Mouse (Mus musculus): Measurements from ENCODE around the gene Tbl1x. TPM values are rescaled to one million over a fixed set of nuclear protein-coding genes. Genes with fewer than 3 reads are reported as not detected.

Tbl1x gene
- polyA plus RNA-seq, 1 experiment from 2014 or later = 11.6 TPM

DNA sequence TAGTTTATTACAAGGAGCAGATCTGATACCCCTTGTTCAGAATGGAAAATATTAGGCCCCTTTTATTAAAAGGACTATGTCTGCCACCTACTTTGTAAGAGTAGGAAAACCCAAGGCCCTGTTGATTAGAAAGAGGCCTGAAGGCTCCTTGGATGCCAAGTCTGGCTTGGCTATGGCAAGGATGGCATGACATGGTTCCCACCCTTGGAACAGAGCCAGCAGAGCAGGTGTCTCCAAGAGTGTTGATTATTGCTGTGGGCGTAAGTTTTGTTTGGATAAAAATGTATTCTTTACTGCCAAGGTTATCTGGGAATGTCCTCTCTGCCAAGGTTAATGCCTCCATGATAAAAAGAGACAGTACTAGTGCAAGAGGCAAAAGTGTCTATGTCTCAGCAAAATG, 156.1 kb downstream of the Tbl1x start:
- ATAC-seq = no peak
- no peak for DNase-seq

DNA sequence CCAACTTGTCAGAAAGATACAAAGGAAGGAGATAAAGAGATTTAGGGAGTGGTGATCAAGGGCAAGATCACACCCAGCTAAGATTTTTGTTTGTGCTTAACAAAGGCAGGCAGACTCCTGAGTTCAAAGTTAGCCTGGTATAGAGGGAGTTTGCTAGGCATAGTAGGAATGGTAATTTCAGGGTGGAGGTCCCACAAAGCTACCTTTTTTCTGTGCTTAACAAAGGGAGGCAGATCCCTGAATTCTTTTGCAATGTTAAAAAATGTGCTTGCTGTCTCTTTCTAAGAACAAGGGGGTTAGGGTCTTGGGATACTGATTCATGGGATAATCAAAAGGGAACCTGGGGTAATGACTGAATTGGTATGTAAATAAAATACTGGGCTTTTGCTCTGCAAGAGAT, 156.6 kb downstream of the Tbl1x start:
- H3K4me3 ChIP-seq (ENCODE audit: low read depth, low read length) = no peak overlapping the region
- H3K9me3 ChIP-seq (ENCODE audit: low read length) = no peaks in the 10 kb centered on the region
- no peak overlapping the region for H3K27ac ChIP-seq (ENCODE audit: low read depth)
- no peaks in the 10 kb centered on the region for H3K36me3 ChIP-seq (replicated peaks; ENCODE audit: insufficient read depth, low read length)
- H3K9ac ChIP-seq (replicated peaks) = no peak overlapping the region
- H3K4me1 ChIP-seq (ENCODE audit: insufficient read depth) = no peaks in the 10 kb centered on the region
- no peak overlapping the region for H3K4me2 ChIP-seq (ENCODE audit: low read depth, low read length)
- DNase-seq = no peak
- no peak for TF ChIP-seq CTCF (IDR thresholded peaks at IDR 0.05; ENCODE audit: low read depth)
- no peak for TF ChIP-seq EP300 (IDR thresholded peaks at IDR 0.05; ENCODE audit: low read depth)
- no peak for ATAC-seq
- H3K27me3 ChIP-seq (ENCODE audit: insufficient read depth, low read length) = no peaks in the 10 kb centered on the region

More for the DNA sequence above, 156.1 kb downstream of the Tbl1x start:
- Histone ChIP-seq H3K4me3 (ENCODE audit: low read depth, low read length) (no peak overlapping the region), H3K4me1 (ENCODE audit: insufficient read depth) (no peaks in the 10 kb centered on the region), H3K27me3 (ENCODE audit: insufficient read depth, low read length) (no peaks in the 10 kb centered on the region), H3K27ac (ENCODE audit: low read depth) (no peak overlapping the region), H3K9ac (replicated peaks) (no peak overlapping the region), H3K9me3 (ENCODE audit: low read length) (no peaks in the 10 kb centered on the region), H3K36me3 (replicated peaks; ENCODE audit: insufficient read depth, low read length) (0 out of 2 replicates have a peak, but pooled peaks cover 2% of the 10 kb centered on the region), H3K4me2 (ENCODE audit: low read depth, low read length) (no peak overlapping the region)
- WGBS (ENCODE audit: insufficient replicate concordance) = 62% methylated on average over 1 of the region's 1 CpGs
- TF ChIP-seq CTCF (IDR thresholded peaks at IDR 0.05; ENCODE audit: low read depth) (no peak), EP300 (IDR thresholded peaks at IDR 0.05; ENCODE audit: low read depth) (no peak)

- no peak for DNase-seq
- TF ChIP-seq CTCF (IDR thresholded peaks at IDR 0.05; ENCODE audit: low read depth) = no peak
- no peak for TF ChIP-seq EP300 (IDR thresholded peaks at IDR 0.05; ENCODE audit: low read depth)
- H3K36me3 ChIP-seq (replicated peaks; ENCODE audit: insufficient read depth, low read length) = no peaks in the 10 kb centered on the region
- no peaks in the 10 kb centered on the region for H3K27me3 ChIP-seq (ENCODE audit: insufficient read depth, low read length)
- no peak for ATAC-seq
- H3K27ac ChIP-seq (ENCODE audit: low read depth) = no peak overlapping the region
- no peaks in the 10 kb centered on the region for H3K4me1 ChIP-seq (ENCODE audit: insufficient read depth)
- H3K9me3 ChIP-seq (ENCODE audit: low read length) = no peaks in the 10 kb centered on the region
- H3K9ac ChIP-seq (replicated peaks) = no peak overlapping the region
- WGBS (ENCODE audit: insufficient replicate concordance) = 57% methylated on average over 3 of the region's 3 CpGs
- no peak overlapping the region for H3K4me2 ChIP-seq (ENCODE audit: low read depth, low read length)
- no peak overlapping the region for H3K4me3 ChIP-seq (ENCODE audit: low read depth, low read length)
Measured at GRCm38 (mm10) chrX:77669779-77670550, 159.2 kb downstream of the Tbl1x start.
